Mouse (Mus musculus) liver, adult 10 weeks (tissue): Measurements from ENCODE around the gene Slc7a7. TPM values are rescaled to one million over a fixed set of nuclear protein-coding genes. Genes with fewer than 3 reads are reported as not detected.

Source experiments
- polyA plus RNA-seq: library from polyadenylated mRNA; stranded (reverse); fragments of 350-450 nt; fragmentation: Illumina TruSeq; extraction: RNeasy Lipid Tissue Mini Kit (QIAGEN cat#74804); gene quantifications from one replicate; pipeline ENCODE4 v1.2.3, GENCODE M21; 2014; ENCODE audit warnings: low read depth, low replicate concordance

Gene Slc7a7
- 2.0 TPM for polyA plus RNA-seq

GRCm38 (mm10) chr14:54417623-54418081 is at the start of gene Slc7a7:
Gene Slc7a7, minus strand, starts transcription at chr14:54417780.

GRCm38 (mm10) chr14:54463959-54464292 is 46.3 kb upstream of the Slc7a7 start, which contains the start of gene Lrp10:
Gene Lrp10, plus strand, starts transcription at chr14:54464137.

GRCm38 (mm10) chr14:54431334-54432077 is 13.9 kb upstream of the Slc7a7 start, which contains the start of gene Mmp14:
Gene Mmp14, plus strand, starts transcription at chr14:54431612.

GRCm38 (mm10) chr14:54426689-54427398 is 9.3 kb upstream of the Slc7a7 start, which contains the start of gene Mrpl52:
Gene Mrpl52, plus strand, starts transcription at chr14:54426909.

GRCm38 (mm10) chr14:54360577-54361340 is 56.8 kb downstream of the Slc7a7 start, which contains the start of gene Oxa1l:
Gene Oxa1l, plus strand, starts transcription at chr14:54360834.

Other genes starting within 250 kb of the Slc7a7 start
- gene Dad1, start 163.7 kb downstream of the Slc7a7 start, polyA plus RNA-seq = 11.7 TPM
- 12.8 TPM for gene Abhd4, start 163.6 kb downstream of the Slc7a7 start, polyA plus RNA-seq
- not detected for gene Olfr49, start 132.8 kb downstream of the Slc7a7 start, polyA plus RNA-seq
- gene Oxa1l, start 56.9 kb downstream of the Slc7a7 start, polyA plus RNA-seq = 10.2 TPM
- 45.6 TPM for gene Mrpl52, start 9.1 kb upstream of the Slc7a7 start, polyA plus RNA-seq
- 14.3 TPM for gene Mmp14, start 13.8 kb upstream of the Slc7a7 start, polyA plus RNA-seq
- gene Lrp10, start 46.4 kb upstream of the Slc7a7 start, polyA plus RNA-seq = 2.3 TPM
- gene Rem2, start 58.3 kb upstream of the Slc7a7 start, polyA plus RNA-seq = not detected
- 9.2 TPM for gene Prmt5, start 99.7 kb upstream of the Slc7a7 start, polyA plus RNA-seq
- 2.4 TPM for gene Haus4, start 136.8 kb upstream of the Slc7a7 start, polyA plus RNA-seq
- gene Ajuba, start 159.8 kb upstream of the Slc7a7 start, polyA plus RNA-seq = 5.1 TPM
- gene 4931414P19Rik, start 188.2 kb upstream of the Slc7a7 start, polyA plus RNA-seq = 0.93 TPM
- 7.7 TPM for gene Psmb5, start 200.2 kb upstream of the Slc7a7 start, polyA plus RNA-seq
- gene Psmb11, start 203.7 kb upstream of the Slc7a7 start, polyA plus RNA-seq = not detected
- gene Gm17606, start 223.2 kb upstream of the Slc7a7 start, polyA plus RNA-seq = not detected
- not detected for gene Cdh24, start 223.6 kb upstream of the Slc7a7 start, polyA plus RNA-seq